Mouse (Mus musculus) CH12.LX (cell line): ENCODE measurements around the gene H3f3b.
"Not testable (repeated sequence)": the region's sequence is repeated elsewhere in the genome, so short reads cannot be mapped to it uniquely, and the experiment has no call there.

ENCODE experiments used
- CTCF ChIP-seq, 2 experiments: IDR thresholded peaks in 1 of 2; conservative IDR thresholded peaks in 1 of 2; 2 replicates each; pipeline ENCODE4 v1.5.1; 2011 to 2012; ENCODE audit warnings: low read depth in 2 of 2, low read length in 2 of 2, improper control_type of control experiment in 1 of 2, inconsistent platforms in 1 of 2, mild to moderate bottlenecking in 1 of 2, moderate library complexity in 1 of 2
- EP300 ChIP-seq: IDR thresholded peaks from 2 replicates; pipeline ENCODE4 v1.6.1; 2011; ENCODE audit warnings: low read length, improper control_type of control experiment
- HCFC1 ChIP-seq: IDR thresholded peaks from 2 replicates; pipeline ENCODE4 v1.6.1; 2012; ENCODE audit warnings: low read depth, mild to moderate bottlenecking, inconsistent platforms, low read length, improper control_type of control experiment
- IRF4 ChIP-seq: IDR thresholded peaks from 2 replicates; pipeline ENCODE4 v1.6.1; 2014; ENCODE audit warnings: low read depth, mild to moderate bottlenecking, inconsistent platforms, low read length, improper control_type of control experiment
- KAT2A ChIP-seq: IDR thresholded peaks from 2 replicates; pipeline ENCODE4 v1.6.1; 2012; ENCODE audit warnings: low read length, improper control_type of control experiment, inconsistent platforms; ENCODE audit not compliant: insufficient replicate concordance
- MXI1 ChIP-seq: IDR thresholded peaks from 2 replicates; pipeline ENCODE4 v1.6.1; 2011; ENCODE audit warnings: mild to moderate bottlenecking, low read depth, low read length, improper control_type of control experiment
- POLR2AphosphoS2 ChIP-seq: IDR thresholded peaks from 2 replicates; pipeline ENCODE4 v1.6.1; 2011; ENCODE audit warnings: low read depth, low read length, improper control_type of control experiment
- TBP ChIP-seq: conservative IDR thresholded peaks from 2 replicates; pipeline ENCODE4 v1.6.1; 2011; ENCODE audit warnings: low read depth, low read length, improper control_type of control experiment

- not testable (repeated sequence) for TF ChIP-seq CTCF (conservative IDR thresholded peaks at IDR 0.05 in 1 of 2, IDR thresholded peaks at IDR 0.05 in 1 of 2; ENCODE audit: low read depth in 2 of 2, low read length in 2 of 2); IRF4; MXI1; KAT2A; POLR2AphosphoS2; EP300; TBP; HCFC1
Measured at GRCm38 (mm10) chr11:116018867-116019266, 8.9 kb downstream of the H3f3b start.
